Mouse (Mus musculus) ZHBTc4 (cell line): ENCODE data around the gene Fkbp1a.

ENCODE experiments used
- DNase-seq: peaks from one replicate; pipeline ENCODE4 v3.0.0-alpha.2; 2011; ENCODE audit warnings: low read depth, low spot score

Fkbp1a gene

DNA sequence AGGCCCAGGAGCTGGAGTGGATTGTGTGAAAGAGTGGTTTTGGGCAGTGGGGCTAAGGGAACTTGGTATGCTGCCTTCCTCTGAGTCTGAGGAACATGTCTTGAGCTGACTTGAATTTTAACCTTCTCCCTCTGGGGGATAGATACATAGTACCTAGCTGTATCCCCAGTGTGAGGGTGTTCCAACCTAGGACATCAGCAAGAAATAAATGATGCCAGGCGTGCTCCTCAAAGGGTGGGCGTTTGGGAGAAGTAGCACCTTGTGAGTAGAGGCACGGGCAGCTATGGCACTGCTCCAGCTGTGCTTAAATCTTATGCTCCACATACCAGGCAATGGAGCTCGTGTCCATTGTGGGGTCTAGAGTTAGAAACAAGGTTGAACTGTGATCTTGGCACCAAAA is 4.3 kb downstream of the Fkbp1a start:
- no peak for DNase-seq

- DNase-seq, result no peak
These were observed 7.4 kb downstream of the Fkbp1a start for GRCm38 (mm10) chr2:151549615-151550121.

GRCm38 (mm10) chr2:151562930-151563921 is 20.9 kb downstream of the Fkbp1a start:
- no peak for DNase-seq

- DNase-seq, result no peak
These were observed 21.7 kb downstream of the Fkbp1a start for GRCm38 (mm10) chr2:151564006-151564405.

DNA sequence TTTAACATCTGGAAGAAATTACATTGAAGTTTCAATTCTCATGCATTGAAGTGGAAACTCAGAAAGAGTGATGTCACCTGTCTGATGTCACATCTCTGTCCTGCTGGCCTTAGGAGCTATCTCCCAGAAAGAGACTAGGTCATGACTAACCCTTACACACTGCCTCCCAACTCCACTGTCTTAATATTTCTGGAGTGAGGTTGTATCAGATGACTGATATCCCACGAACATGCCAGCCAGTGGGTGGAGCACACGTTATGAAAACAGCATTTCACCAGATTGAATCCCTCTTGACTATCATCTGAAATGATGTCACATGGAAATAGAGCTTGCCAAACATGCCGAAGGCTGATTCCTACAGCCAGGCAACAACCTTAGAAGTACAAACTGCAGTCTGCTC is 22.7 kb downstream of the Fkbp1a start:
- DNase-seq, result no peak

DNA sequence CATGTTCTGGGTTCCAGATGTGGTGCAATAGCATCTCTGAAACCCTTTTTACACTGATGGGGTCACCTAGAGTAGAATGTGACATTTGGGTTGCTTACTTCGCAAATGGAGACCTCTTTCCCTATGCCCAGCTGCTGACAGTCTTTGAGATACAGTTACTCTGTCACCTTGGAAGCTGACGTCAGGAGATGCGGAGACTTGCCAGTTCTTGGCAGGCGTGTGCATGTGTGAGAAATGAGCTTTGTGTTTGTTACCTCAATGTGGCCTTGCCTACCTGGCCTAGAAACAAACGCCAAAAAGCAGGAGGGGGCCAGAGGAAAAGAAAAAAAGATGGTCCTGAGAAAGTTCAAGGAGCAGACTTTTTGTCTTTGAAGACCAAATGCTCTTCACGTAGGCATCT is 24.6 kb downstream of the Fkbp1a start:
- DNase-seq, result no peak

- DNase-seq, result no peak
These were observed 27.2 kb downstream of the Fkbp1a start for GRCm38 (mm10) chr2:151569452-151569851.

DNA sequence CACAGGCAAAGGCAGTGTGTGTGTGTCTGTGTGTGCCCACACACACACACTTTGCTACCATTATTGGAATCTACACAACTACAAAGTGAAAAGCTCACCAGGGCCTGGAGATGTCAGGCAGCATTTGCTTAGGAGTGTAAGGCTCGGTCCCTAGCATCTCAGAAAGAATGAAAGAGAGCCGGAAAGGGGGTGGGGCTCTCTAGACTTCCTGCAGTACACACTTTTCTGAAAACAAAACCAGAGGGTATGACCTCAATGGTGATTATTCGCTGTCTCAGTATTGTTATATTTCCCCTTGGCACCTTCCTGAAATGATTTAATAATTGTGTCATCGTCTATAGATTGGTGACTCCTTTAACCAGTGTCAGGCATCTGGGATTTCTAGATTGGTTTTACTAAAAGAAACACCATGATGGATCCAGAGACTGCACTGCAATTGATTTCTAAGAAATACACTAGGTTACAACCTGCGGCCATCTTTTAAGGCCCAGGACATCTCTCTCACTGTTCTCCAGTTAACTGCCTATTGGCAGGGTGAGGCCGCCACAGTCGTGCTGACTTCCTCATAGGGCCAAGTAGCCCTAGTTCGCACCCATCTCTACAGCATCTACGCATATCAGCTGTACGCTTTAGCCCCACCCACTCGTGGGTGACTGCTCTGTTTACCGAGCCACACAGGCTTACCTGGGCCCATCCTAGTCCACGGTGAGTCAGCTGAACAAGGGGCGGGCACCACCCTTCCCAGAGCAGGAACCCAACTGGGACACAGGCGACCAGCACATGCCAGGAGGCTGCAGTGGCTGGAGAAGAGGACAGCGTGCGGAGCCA is 29.8 kb downstream of the Fkbp1a start, which contains the start of gene Sdcbp2:
Gene Sdcbp2, plus strand, starts transcription at position 750 of the 828 bp plus-strand sequence.
- peak; percentile 58 for DNase-seq

GRCm38 (mm10) chr2:151573667-151574066 is 31.4 kb downstream of the Fkbp1a start:
- DNase-seq, result no peak

DNA sequence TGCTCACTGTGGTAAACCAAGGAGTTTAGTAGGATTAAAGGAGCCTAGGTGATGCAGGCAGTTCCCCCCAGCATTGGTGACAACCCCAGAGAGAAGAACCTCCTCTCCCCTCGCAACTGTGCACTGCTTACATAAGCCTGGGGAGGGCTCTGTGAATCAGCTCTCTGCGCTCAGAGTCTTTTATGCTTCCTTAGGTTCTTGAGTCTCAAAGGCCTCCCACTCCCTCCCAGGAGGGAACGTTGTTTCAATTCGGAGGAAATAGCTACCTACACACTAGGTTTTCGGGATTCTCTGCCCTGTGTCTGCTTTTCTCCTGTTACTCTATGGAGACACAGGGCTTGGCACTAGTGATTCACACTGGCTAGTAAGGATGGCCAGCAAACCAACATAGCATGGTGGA is 32.3 kb downstream of the Fkbp1a start:
- no peak for DNase-seq

DNA sequence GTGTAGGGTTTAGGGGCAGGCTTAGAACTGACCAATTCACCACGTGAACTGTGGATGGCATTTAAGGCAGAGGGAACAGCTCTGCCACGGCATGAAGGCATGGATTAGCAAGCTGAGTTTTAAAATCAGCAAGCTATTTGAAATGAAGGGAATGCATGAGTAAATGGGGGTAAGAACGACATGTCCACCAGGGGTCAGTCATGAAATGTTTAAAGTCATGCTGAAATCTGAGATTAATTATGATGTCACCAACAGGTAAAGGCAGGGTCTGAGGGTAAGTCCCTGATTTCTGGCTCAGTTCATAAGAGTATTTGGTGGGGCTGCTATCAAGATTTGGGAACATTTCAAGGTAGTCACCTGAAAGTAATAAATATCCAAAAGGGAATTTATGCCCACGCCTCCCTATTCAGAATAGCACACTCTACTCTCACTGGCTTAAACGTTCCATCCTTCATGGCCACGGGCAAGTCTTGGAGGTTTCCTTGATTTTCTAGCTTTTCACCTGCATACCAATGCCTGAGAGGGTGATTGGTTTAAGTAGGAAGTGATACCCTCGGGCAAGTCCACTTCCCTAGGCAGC is 32.9 kb downstream of the Fkbp1a start:
- DNase-seq, result peak; percentile 31

- peak; percentile 96 for DNase-seq
These were observed 33.6 kb downstream of the Fkbp1a start for GRCm38 (mm10) chr2:151575699-151576389.

DNA sequence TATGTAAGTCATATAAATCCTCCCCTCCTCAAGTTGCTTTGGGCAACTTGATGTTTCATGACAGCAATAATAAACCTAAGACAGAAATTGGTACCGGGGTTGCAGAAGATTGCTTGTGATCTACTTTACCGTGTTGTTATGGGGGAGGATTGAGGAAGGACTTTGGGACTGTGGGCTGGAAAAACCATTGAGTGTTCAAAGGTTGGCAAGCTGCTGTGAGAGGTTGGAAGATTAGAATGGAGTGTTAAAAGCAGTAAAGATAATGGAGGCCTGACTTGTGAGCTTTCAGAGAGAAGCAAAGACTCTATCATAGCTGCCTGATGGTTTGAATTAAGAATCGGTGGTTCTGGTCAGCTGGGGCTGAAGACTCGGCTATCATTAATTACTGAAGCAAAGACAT is 36.9 kb downstream of the Fkbp1a start:
- no peak for DNase-seq

DNA sequence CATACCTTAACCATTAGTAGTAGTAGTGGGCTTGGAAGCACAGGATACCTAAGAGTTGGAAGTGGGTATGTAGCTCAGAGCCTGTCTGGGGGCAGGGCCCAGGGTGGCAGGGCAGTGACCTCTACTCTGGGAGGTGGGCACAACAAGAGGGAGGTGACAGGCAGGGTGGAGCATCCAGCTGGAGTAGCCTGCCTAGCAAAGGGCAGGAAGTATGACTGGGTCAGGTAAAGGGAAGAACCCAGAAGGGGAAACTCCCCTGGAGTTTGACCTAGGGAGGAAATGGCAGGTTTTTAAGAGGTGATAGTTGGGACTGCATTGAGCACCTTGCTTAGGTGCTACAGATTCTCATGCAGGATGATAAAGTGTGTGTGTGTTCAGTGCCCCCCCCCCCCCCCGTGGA is 38.7 kb downstream of the Fkbp1a start:
- no peak for DNase-seq

DNA sequence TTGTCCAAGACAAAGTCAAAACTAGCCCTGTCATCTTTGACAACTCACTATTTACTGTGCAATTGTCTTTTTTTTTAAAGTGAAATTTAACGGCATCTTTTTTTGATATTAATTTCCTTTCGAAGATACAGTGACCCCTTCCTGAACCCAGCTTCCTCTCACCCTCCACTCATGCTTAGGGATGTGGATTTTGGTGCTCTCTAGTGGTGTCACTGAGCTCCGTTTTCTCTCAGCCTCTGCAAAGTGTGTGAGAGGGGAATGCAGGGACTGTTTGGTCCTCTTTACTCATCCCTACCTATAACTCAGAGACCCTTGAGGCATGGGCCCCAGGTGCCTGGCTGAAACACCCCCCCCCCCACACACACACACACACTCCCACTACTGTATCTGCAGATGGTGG is 43.7 kb downstream of the Fkbp1a start:
- DNase-seq, result no peak

- no peak for DNase-seq
These were observed 44.5 kb downstream of the Fkbp1a start for GRCm38 (mm10) chr2:151586807-151587206.

GRCm38 (mm10) chr2:151587306-151587705 is 45.0 kb downstream of the Fkbp1a start:
- DNase-seq, result no peak

GRCm38 (mm10) chr2:151598068-151598467 is 55.8 kb downstream of the Fkbp1a start:
- DNase-seq, result no peak

- DNase-seq, result no peak
These were observed 59.8 kb downstream of the Fkbp1a start for GRCm38 (mm10) chr2:151602106-151602505.

DNA sequence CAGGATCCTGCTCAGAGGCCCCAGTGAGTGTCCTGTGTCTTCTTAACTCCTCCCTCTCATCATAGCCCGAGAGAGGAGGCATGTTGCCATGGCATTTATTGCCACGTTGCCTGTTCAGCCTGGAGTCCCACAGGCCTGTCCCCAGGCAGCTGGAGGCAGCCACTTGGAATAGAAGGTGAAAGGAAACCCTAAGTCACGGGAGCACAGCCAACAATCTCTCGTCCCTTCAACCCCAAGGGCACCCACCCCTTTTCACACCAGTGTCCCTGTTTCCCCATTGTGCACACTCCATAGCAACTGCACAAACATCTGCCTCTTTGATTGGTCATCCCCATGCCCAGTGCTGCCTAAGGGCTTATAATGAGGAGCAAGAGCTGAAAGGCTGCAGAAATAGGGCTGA is 61.3 kb downstream of the Fkbp1a start:
- no peak for DNase-seq

DNA sequence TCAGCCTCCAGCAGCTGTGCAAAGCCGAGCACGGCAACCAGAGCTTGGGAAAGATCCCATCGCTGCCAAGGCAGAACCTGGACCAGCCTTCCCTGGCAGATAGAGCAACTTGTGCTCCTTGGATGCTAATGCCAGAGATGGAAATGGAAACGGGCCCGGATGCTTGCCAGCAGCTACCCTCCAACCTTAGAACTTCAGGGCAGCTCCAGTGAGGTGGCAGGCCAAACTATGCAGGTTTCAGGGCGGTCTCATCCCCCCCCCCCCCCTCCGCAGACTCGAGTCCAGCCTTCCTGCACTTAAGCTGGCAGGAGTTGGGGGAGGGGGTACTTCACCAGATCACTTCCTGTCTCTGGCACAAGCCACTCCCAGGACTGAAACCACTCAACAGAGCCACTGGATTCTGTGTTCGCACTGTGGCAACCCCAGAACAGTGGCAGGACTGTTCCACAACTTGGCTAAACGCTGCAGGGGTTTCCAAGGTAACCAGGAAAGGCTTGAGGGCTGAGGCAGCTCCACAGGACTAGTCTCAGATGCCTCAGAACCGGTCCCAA is 63.2 kb downstream of the Fkbp1a start:
- peak; percentile 49 for DNase-seq
